Mouse (Mus musculus): ENCODE measurements around the gene Zfp281. TPM values are rescaled to one million over a fixed set of nuclear protein-coding genes. Genes with fewer than 3 reads are reported as not detected.

Gene Zfp281
- total and polyA plus RNA-seq, 3 experiments, result 17.2 to 48.9 (median 40.6) TPM

GRCm38 (mm10) chr1:136632891-136633290 lies 8.2 kb downstream of the Zfp281 start:
- Histone ChIP-seq H3K9me3 (replicated peaks) (no peaks in the 10 kb centered on the region), H3K4me1 (ENCODE audit: insufficient read depth, low read depth, low read length) (peaks cover 10% of the 10 kb centered on the region), H3K27me3 (ENCODE audit: insufficient read depth, low read length) (no peaks in the 10 kb centered on the region), H3K36me3 (replicated peaks) (peaks cover 20% of the 10 kb centered on the region), H3K4me3 (ENCODE audit: low read depth, low read length) (no peak overlapping the region)
- TF ChIP-seq GATA2 (IDR thresholded peaks at IDR 0.05; ENCODE audit: borderline replicate concordance, low read depth, low read length), result no peak
- no peak for TF ChIP-seq GATA1 (IDR thresholded peaks at IDR 0.05; ENCODE audit: borderline replicate concordance, low read length)
- TF ChIP-seq POLR2AphosphoS5 (IDR thresholded peaks at IDR 0.05; ENCODE audit: insufficient replicate concordance, low read depth, low read length), result no peak
- TF ChIP-seq CTCF (IDR thresholded peaks at IDR 0.05; ENCODE audit: low read depth, low read length), result no peak
- no peak for TF ChIP-seq TAL1 (conservative IDR thresholded peaks at IDR 0.05; ENCODE audit: low read depth, low read length)
- ATAC-seq (ENCODE audit: extremely low read depth, insufficient number of reproducible peaks, low FRiP score, poor library complexity, severe bottlenecking) (no peak), DNase-seq (ENCODE audit: low spot score) (no peak)

DNA sequence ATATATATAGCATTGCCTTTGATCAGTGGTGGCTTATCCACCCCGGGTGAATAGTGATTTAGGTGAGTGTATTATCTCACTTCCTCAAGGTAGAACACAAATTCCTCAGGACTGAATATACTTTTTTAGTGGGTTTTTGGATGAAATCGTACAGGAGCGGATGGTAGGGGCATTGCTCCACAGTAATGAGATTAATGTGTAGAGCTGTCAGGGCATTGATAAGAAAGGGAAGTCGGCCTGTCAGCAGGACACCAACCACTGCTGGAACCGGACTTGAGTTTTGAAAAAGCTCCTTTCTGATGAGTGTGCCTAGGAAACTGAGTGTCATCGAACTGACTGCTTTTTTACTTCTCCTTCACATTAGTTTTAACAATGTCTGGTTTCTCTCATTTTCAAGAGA lies 10.9 kb downstream of the Zfp281 start:
- ATAC-seq (ENCODE audit: extremely low read depth, insufficient number of reproducible peaks, low FRiP score, poor library complexity, severe bottlenecking) (no peak), DNase-seq (ENCODE audit: low spot score) (no peak)
- TF ChIP-seq GATA1 (IDR thresholded peaks at IDR 0.05; ENCODE audit: borderline replicate concordance, low read length), result no peak
- TF ChIP-seq CTCF (IDR thresholded peaks at IDR 0.05; ENCODE audit: low read depth, low read length), result no peak
- TF ChIP-seq GATA2 (IDR thresholded peaks at IDR 0.05; ENCODE audit: borderline replicate concordance, low read depth, low read length), result no peak
- TF ChIP-seq POLR2AphosphoS5 (IDR thresholded peaks at IDR 0.05; ENCODE audit: insufficient replicate concordance, low read depth, low read length), result no peak
- no peak for TF ChIP-seq TAL1 (conservative IDR thresholded peaks at IDR 0.05; ENCODE audit: low read depth, low read length)
- Histone ChIP-seq H3K9me3 (replicated peaks) (no peaks in the 10 kb centered on the region), H3K27me3 (ENCODE audit: insufficient read depth, low read length) (no peaks in the 10 kb centered on the region), H3K36me3 (replicated peaks) (peaks cover 25% of the 10 kb centered on the region), H3K4me1 (ENCODE audit: insufficient read depth, low read depth, low read length) (peaks cover 16% of the 10 kb centered on the region), H3K4me3 (ENCODE audit: low read depth, low read length) (no peak overlapping the region)

- H3K36me3 ChIP-seq (replicated peaks), result peaks cover 23% of the 10 kb centered on the region
- no peak for ATAC-seq (ENCODE audit: extremely low read depth, insufficient number of reproducible peaks, low FRiP score, poor library complexity, severe bottlenecking)
- DNase-seq (ENCODE audit: low spot score), result no peak
- H3K27me3 ChIP-seq (ENCODE audit: insufficient read depth, low read length), result no peaks in the 10 kb centered on the region
- H3K9me3 ChIP-seq (replicated peaks), result no peaks in the 10 kb centered on the region
- H3K4me1 ChIP-seq (ENCODE audit: insufficient read depth, low read depth, low read length), result peaks cover 12% of the 10 kb centered on the region
- TF ChIP-seq GATA2 (IDR thresholded peaks at IDR 0.05; ENCODE audit: borderline replicate concordance, low read depth, low read length), result no peak
- TF ChIP-seq GATA1 (IDR thresholded peaks at IDR 0.05; ENCODE audit: borderline replicate concordance, low read length), result no peak
- TF ChIP-seq TAL1 (conservative IDR thresholded peaks at IDR 0.05; ENCODE audit: low read depth, low read length), result no peak
- no peak for TF ChIP-seq POLR2AphosphoS5 (IDR thresholded peaks at IDR 0.05; ENCODE audit: insufficient replicate concordance, low read depth, low read length)
- TF ChIP-seq CTCF (IDR thresholded peaks at IDR 0.05; ENCODE audit: low read depth, low read length), result no peak
- H3K4me3 ChIP-seq (ENCODE audit: low read depth, low read length), result no peak overlapping the region
Observed at GRCm38 (mm10) chr1:136636946-136637345, 12.2 kb downstream of the Zfp281 start.

- Histone ChIP-seq H3K9me3 (replicated peaks) (no peaks in the 10 kb centered on the region), H3K36me3 (replicated peaks) (peaks cover 21% of the 10 kb centered on the region), H3K4me1 (ENCODE audit: insufficient read depth, low read depth, low read length) (peaks cover 12% of the 10 kb centered on the region), H3K27me3 (ENCODE audit: insufficient read depth, low read length) (no peaks in the 10 kb centered on the region), H3K4me3 (ENCODE audit: low read depth, low read length) (no peak overlapping the region)
- ATAC-seq (ENCODE audit: extremely low read depth, insufficient number of reproducible peaks, low FRiP score, poor library complexity, severe bottlenecking) (no peak), DNase-seq (ENCODE audit: low spot score) (no peak)
- TF ChIP-seq POLR2AphosphoS5 (IDR thresholded peaks at IDR 0.05; ENCODE audit: insufficient replicate concordance, low read depth, low read length) (no peak), GATA2 (IDR thresholded peaks at IDR 0.05; ENCODE audit: borderline replicate concordance, low read depth, low read length) (no peak), TAL1 (conservative IDR thresholded peaks at IDR 0.05; ENCODE audit: low read depth, low read length) (no peak), CTCF (IDR thresholded peaks at IDR 0.05; ENCODE audit: low read depth, low read length) (no peak), GATA1 (IDR thresholded peaks at IDR 0.05; ENCODE audit: borderline replicate concordance, low read length) (no peak)
Observed at GRCm38 (mm10) chr1:136637696-136638095, 13.0 kb downstream of the Zfp281 start.

DNA sequence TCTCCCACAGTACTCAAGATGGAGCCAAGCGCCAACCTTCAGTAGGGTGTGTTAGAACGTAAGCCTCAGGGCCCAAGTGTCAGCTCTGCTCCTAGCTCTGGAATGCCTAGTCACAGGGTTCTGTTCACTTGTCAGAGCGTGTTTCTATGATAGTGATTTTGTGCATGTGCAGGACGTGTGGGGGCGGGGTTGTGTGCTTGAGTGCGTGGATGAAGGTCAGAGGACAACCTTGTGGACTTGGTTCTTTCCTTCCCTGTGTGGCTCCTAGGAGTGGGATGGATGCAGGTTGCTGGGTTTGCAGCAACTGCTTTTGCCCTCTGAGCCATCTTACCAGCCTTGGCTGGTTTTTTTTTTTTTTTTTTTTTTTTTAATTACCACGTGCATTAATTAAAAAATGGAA lies 13.5 kb downstream of the Zfp281 start:
- no peak for ATAC-seq (ENCODE audit: extremely low read depth, insufficient number of reproducible peaks, low FRiP score, poor library complexity, severe bottlenecking)
- no peaks in the 10 kb centered on the region for H3K9me3 ChIP-seq (replicated peaks)
- no peak for DNase-seq (ENCODE audit: low spot score)
- H3K4me3 ChIP-seq (ENCODE audit: low read depth, low read length), result no peak overlapping the region; the same call in 1 of the 2 replicates
- no peak for TF ChIP-seq POLR2AphosphoS5 (IDR thresholded peaks at IDR 0.05; ENCODE audit: insufficient replicate concordance, low read depth, low read length)
- no peak for TF ChIP-seq TAL1 (conservative IDR thresholded peaks at IDR 0.05; ENCODE audit: low read depth, low read length)
- TF ChIP-seq GATA1 (IDR thresholded peaks at IDR 0.05; ENCODE audit: borderline replicate concordance, low read length), result no peak
- TF ChIP-seq CTCF (IDR thresholded peaks at IDR 0.05; ENCODE audit: low read depth, low read length), result no peak
- no peak for TF ChIP-seq GATA2 (IDR thresholded peaks at IDR 0.05; ENCODE audit: borderline replicate concordance, low read depth, low read length)
- H3K36me3 ChIP-seq (replicated peaks), result peaks cover 21% of the 10 kb centered on the region
- H3K27me3 ChIP-seq (ENCODE audit: insufficient read depth, low read length), result no peaks in the 10 kb centered on the region
- H3K4me1 ChIP-seq (ENCODE audit: insufficient read depth, low read depth, low read length), result peaks cover 12% of the 10 kb centered on the region

DNA sequence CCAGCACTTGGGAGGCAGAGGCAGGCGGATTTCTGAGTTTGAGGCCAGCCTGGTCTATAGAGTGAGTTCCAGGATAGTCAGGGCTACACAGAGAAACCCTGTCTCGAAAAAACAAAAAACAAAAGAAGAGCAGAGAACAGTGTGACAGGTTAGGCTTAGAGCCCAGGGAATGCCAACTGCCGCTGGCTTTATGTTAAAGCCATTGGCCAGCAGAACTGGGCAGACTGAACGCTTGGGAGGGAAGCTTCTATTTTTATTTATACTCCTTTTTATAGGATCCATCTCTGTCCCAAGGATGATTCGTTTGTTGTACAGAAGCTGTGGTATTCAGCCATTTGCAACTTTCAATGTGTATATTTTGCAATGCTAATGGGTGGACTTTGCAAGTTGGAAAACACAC lies 14.0 kb downstream of the Zfp281 start:
- Histone ChIP-seq H3K4me1 (ENCODE audit: insufficient read depth, low read depth, low read length) (peaks cover 12% of the 10 kb centered on the region), H3K4me3 (ENCODE audit: low read depth, low read length) (no peak overlapping the region), H3K9me3 (replicated peaks) (no peaks in the 10 kb centered on the region), H3K27me3 (ENCODE audit: insufficient read depth, low read length) (no peaks in the 10 kb centered on the region), H3K36me3 (replicated peaks) (peaks cover 20% of the 10 kb centered on the region)
- DNase-seq (ENCODE audit: low spot score) (no peak), ATAC-seq (ENCODE audit: extremely low read depth, insufficient number of reproducible peaks, low FRiP score, poor library complexity, severe bottlenecking) (no peak)
- TF ChIP-seq GATA2 (IDR thresholded peaks at IDR 0.05; ENCODE audit: borderline replicate concordance, low read depth, low read length), result no peak
- no peak for TF ChIP-seq CTCF (IDR thresholded peaks at IDR 0.05; ENCODE audit: low read depth, low read length)
- no peak for TF ChIP-seq GATA1 (IDR thresholded peaks at IDR 0.05; ENCODE audit: borderline replicate concordance, low read length)
- no peak for TF ChIP-seq TAL1 (conservative IDR thresholded peaks at IDR 0.05; ENCODE audit: low read depth, low read length)
- no peak for TF ChIP-seq POLR2AphosphoS5 (IDR thresholded peaks at IDR 0.05; ENCODE audit: insufficient replicate concordance, low read depth, low read length)

All from G1E (cell line).